Mouse (Mus musculus) bone marrow macrophage, adult 2 months (primary cell): ENCODE results near the gene Pianp. TPM values are rescaled to one million over a fixed set of nuclear protein-coding genes. Genes with fewer than 3 reads are reported as not detected.

Source experiments
- H3K27ac ChIP-seq: 2 replicates; pipeline ENCODE4 v1.5.1; 2012; ENCODE audit warnings: low read depth, low read length; ENCODE audit not compliant: insufficient read depth
- H3K4me1 ChIP-seq: 2 replicates; pipeline ENCODE4 v1.6.1; 2012; ENCODE audit warnings: low read length; ENCODE audit not compliant: control insufficient read depth, insufficient read depth
- H3K4me3 ChIP-seq: 2 replicates; pipeline ENCODE4 v1.5.1; 2012; ENCODE audit warnings: mild to moderate bottlenecking, low read length, moderate library complexity; ENCODE audit not compliant: insufficient read depth
- CTCF ChIP-seq: IDR thresholded peaks from 2 replicates; pipeline ENCODE4 v1.5.1; 2012; ENCODE audit warnings: low read depth, mild to moderate bottlenecking, low read length, moderate library complexity
- POLR2A ChIP-seq: IDR thresholded peaks from 2 replicates; pipeline ENCODE4 v1.6.1; 2012; ENCODE audit warnings: mild to moderate bottlenecking, low read depth, low read length, borderline replicate concordance
- polyA plus RNA-seq: library from polyadenylated mRNA; stranded (reverse); fragments of >200 nt; gene quantifications from 2 replicates; pipeline ENCODE4 v1.2.4, GENCODE M21; 2012; ENCODE audit not compliant: missing spikeins, insufficient read depth, insufficient read length

Pianp gene
- polyA plus RNA-seq, 1 experiment, result 7.2 TPM

DNA sequence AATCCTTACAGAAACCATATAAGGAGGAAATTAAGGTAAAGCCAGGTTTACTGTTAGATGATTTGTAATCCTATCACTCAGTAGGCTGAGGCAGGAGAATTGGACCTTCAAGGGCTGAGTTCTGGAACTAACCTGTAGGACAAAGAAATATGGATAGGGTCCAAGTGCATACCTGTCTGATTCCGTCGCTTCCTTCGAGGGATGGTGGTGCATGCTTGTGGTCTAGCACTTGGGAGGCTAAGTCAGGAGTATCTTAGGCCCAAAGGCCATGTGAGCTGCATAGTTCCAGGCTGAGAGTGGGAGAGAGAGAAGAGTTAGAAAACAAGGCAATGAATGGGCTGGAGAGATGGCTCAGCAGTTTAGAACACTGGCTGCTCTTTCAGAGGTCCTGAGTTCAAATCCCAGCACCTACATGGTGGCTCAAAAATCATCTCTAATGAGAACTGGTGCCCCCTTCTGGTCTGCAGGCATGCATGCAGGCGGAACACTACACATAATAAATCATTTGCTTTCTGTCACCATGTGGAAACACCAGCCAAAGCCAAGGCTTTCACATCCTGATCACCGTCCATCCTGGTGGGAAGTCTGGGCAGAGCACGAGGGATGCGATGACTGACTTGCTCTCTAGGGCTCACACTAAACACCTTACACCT lies 29.9 kb upstream of the Pianp start:
- Histone ChIP-seq H3K4me1 (peaks cover 15% of the 10 kb centered on the region), H3K4me3 (peak overlapping the region; percentile 88)

DNA sequence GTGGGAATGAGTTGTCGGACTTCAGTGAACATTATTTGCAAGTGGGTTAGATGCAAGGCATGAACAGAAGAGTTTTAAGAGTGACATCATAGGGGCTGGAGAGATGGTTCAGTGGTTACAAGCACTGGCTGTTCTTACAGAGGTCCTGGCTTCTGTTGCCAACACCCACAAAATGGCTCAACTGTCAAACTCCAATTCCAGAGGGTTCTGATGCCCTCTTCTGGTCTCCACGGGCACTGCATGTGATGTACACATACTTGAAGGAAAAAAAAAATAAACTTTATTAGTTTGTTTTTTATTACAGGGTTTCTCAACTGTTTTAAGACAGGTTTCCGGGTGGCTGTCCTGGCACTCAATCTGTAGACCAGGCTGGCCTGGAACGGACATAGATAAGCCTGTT lies 28.7 kb upstream of the Pianp start:
- TF ChIP-seq CTCF (peak; percentile 32; the same call in 1 of the 2 replicates), POLR2A (no peak)
- Histone ChIP-seq H3K4me3 (no peak overlapping the region), H3K27ac (no peak overlapping the region), H3K4me1 (peaks cover 15% of the 10 kb centered on the region)

More for the DNA sequence above, 29.9 kb upstream of the Pianp start:
- no peak for TF ChIP-seq CTCF
- no peak for TF ChIP-seq POLR2A
- H3K27ac ChIP-seq, result peak overlapping the region; percentile 93

DNA sequence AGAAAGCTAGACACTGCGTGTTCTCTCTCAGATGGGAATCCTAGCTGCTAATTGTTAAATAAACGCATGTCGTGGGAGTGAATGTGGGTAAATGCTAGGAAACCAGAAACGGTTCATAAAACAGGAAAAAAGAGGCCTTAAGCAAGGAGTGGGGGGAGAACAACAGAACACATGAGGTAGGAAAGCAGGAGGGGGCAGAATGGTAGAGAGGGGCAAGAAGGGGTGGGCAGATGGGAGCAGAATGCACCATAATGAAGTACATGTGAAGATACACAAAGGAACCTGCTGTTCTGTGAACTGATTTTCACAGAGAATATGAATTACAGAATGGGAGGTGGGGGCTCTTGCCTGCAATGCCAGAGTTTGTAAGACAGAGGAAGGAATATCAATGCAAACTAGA lies 4.3 kb upstream of the Pianp start:
- Histone ChIP-seq H3K27ac (no peak overlapping the region), H3K4me3 (no peak overlapping the region), H3K4me1 (peaks cover 32% of the 10 kb centered on the region)
- TF ChIP-seq POLR2A, result no peak
- no peak for TF ChIP-seq CTCF

DNA sequence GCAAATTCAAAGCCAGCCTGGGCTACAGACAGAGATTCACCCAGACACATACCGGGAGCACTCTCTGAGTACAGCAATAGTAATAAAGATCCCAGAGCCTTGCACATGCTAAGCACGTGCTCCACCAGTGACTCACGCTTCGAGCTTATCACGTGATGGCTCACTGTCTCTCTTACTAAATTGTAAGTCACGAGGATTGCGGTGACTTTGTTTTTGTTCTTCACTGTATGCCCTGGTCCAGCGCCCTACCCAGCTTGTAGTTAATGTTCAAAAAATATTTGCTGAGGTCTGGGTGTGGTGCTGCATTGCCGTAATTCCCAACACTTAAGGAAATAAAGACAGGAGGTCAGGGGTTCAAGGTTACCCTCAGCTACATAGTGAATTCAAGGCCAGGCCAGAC lies 3.1 kb upstream of the Pianp start:
- Histone ChIP-seq H3K4me3 (no peak overlapping the region), H3K4me1 (peaks cover 39% of the 10 kb centered on the region), H3K27ac (peak overlapping the region; percentile 74)
- TF ChIP-seq CTCF (no peak), POLR2A (no peak)

DNA sequence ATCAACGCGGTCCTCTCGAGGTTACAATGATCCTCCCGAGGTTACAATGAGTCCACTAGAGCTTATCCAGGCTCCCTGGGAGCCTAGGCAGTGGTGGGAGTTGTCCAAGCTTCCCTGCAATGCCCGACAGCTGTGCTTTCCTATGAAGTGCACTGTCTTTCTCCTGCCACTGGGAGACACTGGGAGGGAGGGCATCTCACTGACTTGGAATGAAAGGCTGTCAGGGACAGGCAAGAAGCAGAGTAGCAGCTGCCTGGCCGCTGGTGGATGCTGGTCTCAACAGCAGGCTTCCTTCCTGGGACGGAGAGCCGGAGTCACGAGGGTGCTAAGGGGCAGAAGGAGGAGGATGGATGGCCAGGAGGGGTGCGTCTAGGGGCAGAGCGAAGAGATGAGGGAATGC lies 2.6 kb upstream of the Pianp start:
- TF ChIP-seq POLR2A (no peak), CTCF (no peak)
- peaks cover 44% of the 10 kb centered on the region for H3K4me1 ChIP-seq

DNA sequence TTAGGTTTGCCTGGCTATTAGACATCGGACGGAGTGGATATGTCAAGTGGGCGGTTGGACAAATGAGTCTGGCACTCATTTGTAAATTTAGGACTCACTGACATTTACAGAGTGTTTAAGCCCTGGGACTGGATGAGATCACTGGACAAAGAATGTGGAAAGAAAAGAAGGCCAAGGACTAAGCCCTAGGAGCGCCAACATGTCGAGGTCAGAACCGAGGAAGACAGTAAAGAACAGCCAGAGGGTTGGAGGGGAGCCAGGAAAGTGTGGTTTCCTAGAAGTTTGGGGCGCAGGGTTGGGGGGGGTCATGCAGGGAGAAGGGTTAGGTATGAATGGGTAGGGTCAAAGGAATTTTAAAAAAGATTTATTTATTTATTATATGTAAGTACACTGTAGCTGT lies 1.2 kb upstream of the Pianp start:
- Histone ChIP-seq H3K4me1 (peaks cover 45% of the 10 kb centered on the region), H3K27ac (no peak overlapping the region), H3K4me3 (no peak overlapping the region)
- TF ChIP-seq POLR2A (no peak), CTCF (no peak)

More for the DNA sequence above, 2.6 kb upstream of the Pianp start:
- Histone ChIP-seq H3K27ac (peak overlapping the region; percentile 61), H3K4me3 (no peak overlapping the region)

DNA sequence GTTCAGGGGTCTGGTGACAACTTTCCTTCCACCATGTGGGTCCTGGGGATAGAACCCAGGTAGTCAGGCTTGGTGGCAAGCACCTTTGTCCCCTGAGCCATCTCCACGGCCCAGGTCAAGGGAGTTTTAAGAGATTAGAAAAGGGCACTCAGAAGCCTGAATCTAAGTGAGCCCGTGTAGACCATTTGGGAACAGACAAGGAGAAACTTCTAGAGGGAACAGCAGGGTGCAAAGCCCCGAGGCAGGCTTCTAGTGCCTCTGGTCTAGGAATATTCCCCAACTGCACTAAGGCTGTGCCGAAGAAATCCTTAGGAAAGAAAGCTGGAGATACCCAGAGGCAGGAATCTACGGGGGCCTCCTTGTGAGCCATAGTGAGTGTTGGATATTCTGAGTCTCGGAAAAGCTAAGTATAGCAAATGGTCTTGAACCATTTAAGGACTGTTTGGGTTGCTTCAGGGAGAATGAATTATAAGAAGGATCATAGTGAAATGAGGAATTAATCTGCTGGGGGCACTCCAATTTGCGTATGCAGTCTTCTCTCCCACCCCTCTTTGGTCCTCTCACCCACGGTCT lies 577 bp upstream of the Pianp start:
- TF ChIP-seq POLR2A (no peak), CTCF (no peak)
- Histone ChIP-seq H3K4me3 (no peak overlapping the region; the same call in 1 of the 2 replicates), H3K27ac (no peak overlapping the region), H3K4me1 (peaks cover 47% of the 10 kb centered on the region)

DNA sequence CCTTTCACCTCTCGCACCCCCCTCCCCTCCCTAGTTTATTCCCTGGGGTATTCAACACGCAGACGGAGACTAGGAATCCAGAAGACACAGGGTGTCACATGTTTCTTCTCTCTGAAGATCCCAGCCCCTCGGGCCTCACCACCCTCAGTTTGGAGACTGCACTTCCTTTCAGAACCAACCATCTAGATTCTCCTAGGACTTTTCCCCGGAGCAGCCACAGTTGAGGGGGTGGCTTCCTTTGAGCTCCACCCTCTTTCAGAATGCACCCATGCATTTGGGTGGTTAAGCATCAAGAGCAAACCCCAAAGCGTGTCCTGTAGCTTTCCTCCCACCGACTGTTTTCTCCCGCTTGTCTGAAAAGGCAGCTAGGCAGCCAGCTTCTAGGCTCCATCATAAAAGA lies 1.6 kb downstream of the Pianp start:
- H3K27ac ChIP-seq, result peak overlapping the region; percentile 10
- peaks cover 36% of the 10 kb centered on the region for H3K4me1 ChIP-seq
- peak overlapping the region; percentile 55 for H3K4me3 ChIP-seq
- TF ChIP-seq CTCF, result no peak
- TF ChIP-seq POLR2A, result no peak

DNA sequence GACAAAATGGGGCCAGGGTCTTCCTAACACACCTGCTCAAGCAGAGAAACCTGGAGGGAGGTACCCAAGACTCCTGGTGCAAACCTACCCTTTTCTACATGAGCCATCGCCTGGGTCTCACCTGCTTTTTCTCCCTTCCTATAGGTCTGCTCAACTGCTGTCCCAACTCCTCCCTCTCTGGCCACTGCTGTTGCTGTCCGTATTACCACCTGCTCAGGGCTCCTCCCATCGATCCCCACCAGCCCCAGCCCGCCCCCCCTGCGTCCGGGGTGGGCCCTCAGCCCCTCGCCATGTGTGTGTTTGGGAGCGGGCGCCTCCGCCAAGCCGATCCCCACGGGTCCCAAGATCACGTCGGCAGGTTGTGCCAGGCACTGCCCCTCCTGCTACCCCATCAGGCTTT lies 2.6 kb downstream of the Pianp start:
- H3K4me1 ChIP-seq, result peaks cover 27% of the 10 kb centered on the region
- no peak for TF ChIP-seq POLR2A

DNA sequence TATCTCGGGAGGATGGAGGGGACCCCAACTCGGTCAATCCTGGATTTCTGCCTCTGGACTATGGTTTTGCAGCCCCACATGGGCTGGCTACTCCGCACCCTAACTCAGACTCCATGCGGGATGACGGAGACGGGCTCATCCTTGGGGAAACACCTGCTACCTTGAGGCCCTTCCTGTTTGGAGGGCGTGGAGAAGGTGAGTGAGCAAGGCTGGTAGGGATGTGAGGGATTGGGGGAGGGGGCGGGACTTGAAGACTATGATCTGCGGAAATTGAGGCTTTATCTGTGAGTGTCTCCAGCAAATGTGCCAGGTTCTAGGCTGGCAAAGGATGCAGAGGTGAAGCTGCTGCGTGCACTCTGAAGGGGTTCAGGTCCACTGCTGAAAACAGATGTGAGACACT lies 3.1 kb downstream of the Pianp start:
- Histone ChIP-seq H3K4me1 (peaks cover 27% of the 10 kb centered on the region), H3K27ac (no peak overlapping the region), H3K4me3 (no peak overlapping the region)
- TF ChIP-seq POLR2A (no peak), CTCF (no peak)

More for the DNA sequence above, 2.6 kb downstream of the Pianp start:
- Histone ChIP-seq H3K27ac (no peak overlapping the region), H3K4me3 (no peak overlapping the region)
